Mouse (Mus musculus): ENCODE results near the gene Npnt. TPM values are rescaled to one million over a fixed set of nuclear protein-coding genes. Genes with fewer than 3 reads are reported as not detected.
A peak's percentile ranks its signal among the peaks of the same experiment; 100 is the strongest.

The Npnt gene
- polyA plus RNA-seq, 1 experiment from 2014 or later, result 197 TPM

DNA sequence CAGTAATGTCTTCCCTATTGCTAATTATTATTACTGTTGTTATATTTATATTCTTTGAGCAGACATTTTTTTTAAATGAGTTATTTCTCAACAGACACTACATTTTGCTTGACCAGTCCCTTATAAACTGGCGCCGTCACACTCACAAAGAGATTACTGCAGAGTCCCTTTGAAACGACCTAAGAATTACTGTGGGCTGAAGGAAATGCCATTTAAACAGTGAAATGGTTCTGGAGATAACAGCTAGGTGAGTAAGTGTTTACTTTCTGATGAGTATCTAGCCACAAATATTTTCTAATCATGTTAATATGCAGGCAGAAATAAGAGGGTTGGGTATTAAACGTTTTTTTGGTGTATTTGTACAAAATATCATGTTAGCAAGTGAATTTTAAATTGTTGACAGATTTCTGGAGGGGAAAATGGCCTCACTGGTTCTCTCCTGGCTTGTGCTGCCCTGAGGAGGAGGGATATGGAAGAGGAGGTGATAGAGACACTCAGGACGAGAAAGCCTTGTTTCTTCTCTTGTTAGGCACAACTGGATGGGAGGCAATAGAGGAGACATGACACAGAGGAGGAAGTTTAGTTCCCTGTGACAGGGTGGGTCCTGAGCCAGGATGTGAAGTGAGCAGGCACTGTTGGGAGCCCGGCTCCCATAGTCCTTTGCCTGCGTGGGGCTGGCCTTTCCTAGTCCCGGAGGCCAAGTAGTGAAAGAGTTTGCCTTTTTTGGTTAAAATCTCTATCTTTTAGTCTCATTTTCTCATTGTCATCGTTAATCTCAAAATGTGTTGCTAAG is 14.8 kb upstream of the Npnt start:
- Histone ChIP-seq H3K27me3 (ENCODE audit: insufficient read depth, low read length) (no peaks in the 10 kb centered on the region), H3K9me3 (ENCODE audit: low read length) (no peaks in the 10 kb centered on the region), H3K36me3 (ENCODE audit: insufficient read depth, low read length) (no peaks in the 10 kb centered on the region), H3K4me1 (ENCODE audit: insufficient read depth, low read length) (no peaks in the 10 kb centered on the region), H3K4me2 (replicated peaks; ENCODE audit: low read depth, low read length) (no peak overlapping the region), H3K27ac (ENCODE audit: low read length) (no peak overlapping the region), H3K4me3 (ENCODE audit: low read length) (no peak overlapping the region), H3K9ac (replicated peaks; ENCODE audit: low read length) (no peak overlapping the region)
- WGBS, result 72% methylated on average over 9 of the region's 9 CpGs
- no peak for ATAC-seq (ENCODE audit: low FRiP score, low TSS enrichment)

DNA sequence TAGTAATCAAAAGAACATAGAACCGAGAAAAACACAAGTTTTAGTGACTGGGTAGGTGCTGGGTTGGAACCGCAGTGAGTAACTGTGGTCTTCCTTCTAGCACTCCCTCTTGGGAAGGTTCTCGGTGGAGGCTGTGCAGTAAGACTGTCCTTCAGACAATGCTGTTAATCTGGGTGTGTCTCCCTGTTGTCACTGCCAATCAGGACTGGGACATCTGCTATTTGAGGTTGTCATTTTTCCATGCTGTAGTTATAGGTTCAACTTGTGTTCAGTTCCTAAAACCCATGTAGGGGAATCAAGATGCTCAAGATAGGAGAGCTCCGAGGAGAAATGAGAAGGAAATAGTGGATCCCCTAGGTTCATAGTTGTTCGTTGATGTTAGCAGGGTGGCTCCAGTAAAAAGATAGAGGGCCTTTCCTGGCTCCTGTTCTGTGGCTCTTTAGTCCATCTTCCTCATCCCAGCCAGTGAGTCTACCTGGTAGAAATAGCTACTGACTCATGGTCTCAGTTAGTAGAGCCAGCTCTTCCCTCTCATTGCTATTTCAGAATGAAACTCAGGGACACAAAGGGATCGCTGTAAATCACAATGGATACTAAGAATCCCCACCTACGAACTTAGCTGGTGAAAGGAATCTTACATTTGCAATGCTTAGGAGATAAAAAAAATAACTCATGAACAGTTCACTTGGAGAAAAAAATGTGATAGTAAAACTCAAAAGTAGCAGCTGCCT is 12.7 kb upstream of the Npnt start:
- Histone ChIP-seq H3K9ac (replicated peaks; ENCODE audit: low read length) (no peak overlapping the region), H3K4me1 (ENCODE audit: insufficient read depth, low read length) (no peaks in the 10 kb centered on the region), H3K36me3 (ENCODE audit: insufficient read depth, low read length) (no peaks in the 10 kb centered on the region), H3K27me3 (ENCODE audit: insufficient read depth, low read length) (no peaks in the 10 kb centered on the region), H3K4me2 (replicated peaks; ENCODE audit: low read depth, low read length) (no peak overlapping the region), H3K27ac (ENCODE audit: low read length) (no peak overlapping the region), H3K4me3 (ENCODE audit: low read length) (no peak overlapping the region), H3K9me3 (ENCODE audit: low read length) (no peaks in the 10 kb centered on the region)
- ATAC-seq (ENCODE audit: low FRiP score, low TSS enrichment), result no peak
- WGBS, result 89% methylated on average over 7 of the region's 7 CpGs

DNA sequence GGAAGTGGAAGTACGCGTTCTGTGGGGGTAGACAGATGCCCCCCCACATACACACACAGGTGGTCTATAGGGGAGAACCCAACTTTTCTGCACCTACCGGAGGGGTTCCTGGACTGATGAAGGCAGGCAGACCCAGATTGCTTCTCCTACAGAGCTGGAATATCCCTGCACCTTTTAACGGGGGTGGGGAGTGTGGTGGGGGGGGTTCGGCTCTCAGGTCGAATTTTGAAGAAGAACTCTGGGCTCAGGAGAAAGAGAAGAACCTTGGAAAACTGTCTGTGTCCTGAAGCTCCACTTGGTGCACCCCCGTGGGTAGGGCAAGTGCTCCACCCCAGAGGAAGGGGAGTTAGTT is 414 bp upstream of the Npnt start:
- no peaks in the 10 kb centered on the region for H3K9me3 ChIP-seq (ENCODE audit: low read length)
- H3K9ac ChIP-seq (replicated peaks; ENCODE audit: low read length), result peak overlapping the region; percentile 83
- peak overlapping the region; percentile 77 for H3K4me3 ChIP-seq (ENCODE audit: low read length)
- peak; percentile 1; the same call in 1 of the 2 replicates for ATAC-seq (ENCODE audit: low FRiP score, low TSS enrichment)
- H3K4me2 ChIP-seq (replicated peaks; ENCODE audit: low read depth, low read length), result peak overlapping the region; percentile 82
- H3K27me3 ChIP-seq (ENCODE audit: insufficient read depth, low read length), result peaks cover 5% of the 10 kb centered on the region; the same call in 1 of the 2 replicates
- H3K4me1 ChIP-seq (ENCODE audit: insufficient read depth, low read length), result no peaks in the 10 kb centered on the region; the same call in 1 of the 2 replicates
- H3K36me3 ChIP-seq (ENCODE audit: insufficient read depth, low read length), result 0 out of 2 replicates have a peak, but pooled peaks cover 3% of the 10 kb centered on the region
- WGBS, result 8% methylated on average over 7 of the region's 7 CpGs
- H3K27ac ChIP-seq (ENCODE audit: low read length), result no peak overlapping the region

DNA sequence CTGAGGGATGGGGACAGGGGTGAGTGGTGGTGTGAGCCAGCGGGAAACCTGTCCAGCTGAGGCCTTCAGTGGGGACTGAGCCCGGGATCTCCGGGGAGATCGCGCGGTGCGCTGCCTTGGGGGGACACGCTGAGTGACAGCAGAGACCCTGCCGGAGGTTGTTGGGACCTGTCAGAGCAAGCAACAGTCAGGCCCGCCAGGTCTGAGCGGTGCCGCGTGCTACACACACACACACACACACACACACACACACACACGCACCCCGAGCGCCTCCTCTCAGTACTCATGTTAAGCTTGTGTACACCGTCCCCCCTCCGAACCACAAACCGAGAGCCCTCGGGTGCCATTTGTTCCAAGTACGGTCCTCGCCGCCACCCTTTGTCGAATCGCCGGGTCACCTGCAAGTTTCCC is 706 bp downstream of the Npnt start:
- ATAC-seq (ENCODE audit: low FRiP score, low TSS enrichment), result peak; percentile 69
- 0% methylated on average over 22 of the region's 26 CpGs for WGBS
- Histone ChIP-seq H3K27ac (ENCODE audit: low read length) (peak overlapping the region; percentile 70; the same call in 1 of the 2 replicates), H3K4me3 (ENCODE audit: low read length) (peak overlapping the region; percentile 77), H3K4me2 (replicated peaks; ENCODE audit: low read depth, low read length) (peak overlapping the region; percentile 82), H3K27me3 (ENCODE audit: insufficient read depth, low read length) (peaks cover 5% of the 10 kb centered on the region; the same call in 1 of the 2 replicates), H3K4me1 (ENCODE audit: insufficient read depth, low read length) (peaks cover 9% of the 10 kb centered on the region), H3K9ac (replicated peaks; ENCODE audit: low read length) (peak overlapping the region; percentile 83), H3K36me3 (ENCODE audit: insufficient read depth, low read length) (0 out of 2 replicates have a peak, but pooled peaks cover 3% of the 10 kb centered on the region), H3K9me3 (ENCODE audit: low read length) (no peaks in the 10 kb centered on the region)

DNA sequence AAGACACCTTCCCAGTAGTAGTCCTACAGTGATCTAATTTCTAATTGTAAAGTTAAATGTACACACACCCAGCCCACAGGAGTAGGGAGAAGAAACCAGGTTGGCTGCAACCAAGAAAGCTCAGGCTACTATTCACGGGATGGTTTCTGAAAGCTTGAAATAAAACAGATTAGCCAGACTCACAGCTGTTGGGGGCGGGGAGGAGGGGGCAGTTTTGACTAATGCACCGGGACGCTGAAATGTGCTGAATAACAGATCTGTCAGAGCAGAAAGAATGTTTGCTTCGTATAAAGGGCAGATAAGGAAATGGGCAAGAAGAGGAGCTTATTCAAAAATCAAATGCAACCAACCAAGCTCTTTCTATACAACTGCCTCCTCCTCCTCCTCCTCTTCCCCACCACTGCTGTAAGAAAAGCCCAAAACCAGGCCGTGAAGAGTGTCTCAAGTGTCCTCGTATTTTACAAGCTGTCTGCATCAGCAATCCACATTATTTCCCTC is 1.7 kb downstream of the Npnt start:
- Histone ChIP-seq H3K27me3 (ENCODE audit: insufficient read depth, low read length) (peaks cover 5% of the 10 kb centered on the region; the same call in 1 of the 2 replicates), H3K4me1 (ENCODE audit: insufficient read depth, low read length) (peaks cover 14% of the 10 kb centered on the region), H3K9ac (replicated peaks; ENCODE audit: low read length) (peak overlapping the region; percentile 83), H3K9me3 (ENCODE audit: low read length) (no peaks in the 10 kb centered on the region), H3K4me3 (ENCODE audit: low read length) (peak overlapping the region; percentile 77), H3K4me2 (replicated peaks; ENCODE audit: low read depth, low read length) (peak overlapping the region; percentile 82), H3K36me3 (ENCODE audit: insufficient read depth, low read length) (0 out of 2 replicates have a peak, but pooled peaks cover 3% of the 10 kb centered on the region), H3K27ac (ENCODE audit: low read length) (0 out of 2 replicates have a peak overlapping the region, but pooled peaks have one; percentile 31)
- no peak for ATAC-seq (ENCODE audit: low FRiP score, low TSS enrichment)
- WGBS, result 19% methylated on average over 7 of the region's 7 CpGs

DNA sequence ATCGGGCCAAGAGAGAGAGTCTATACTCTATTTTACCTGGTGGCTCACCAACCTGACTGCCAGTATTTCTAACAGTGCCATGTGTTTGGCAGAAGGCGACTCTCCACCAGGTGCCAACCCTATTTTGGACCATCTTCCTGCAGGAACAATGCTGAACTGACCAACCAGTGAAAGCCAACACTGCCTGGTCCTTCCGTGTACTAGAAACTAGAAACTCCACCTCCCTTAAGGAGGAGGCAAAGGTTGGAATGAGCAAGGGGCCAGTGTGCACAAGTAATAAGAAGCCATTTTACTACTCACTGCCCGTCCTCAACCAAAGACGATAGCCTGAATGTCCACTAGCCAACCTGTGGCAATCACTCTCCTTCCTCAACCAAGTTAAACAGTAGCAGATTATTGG is 4.0 kb downstream of the Npnt start:
- H3K27me3 ChIP-seq (ENCODE audit: insufficient read depth, low read length), result peaks cover 5% of the 10 kb centered on the region; the same call in 1 of the 2 replicates

DNA sequence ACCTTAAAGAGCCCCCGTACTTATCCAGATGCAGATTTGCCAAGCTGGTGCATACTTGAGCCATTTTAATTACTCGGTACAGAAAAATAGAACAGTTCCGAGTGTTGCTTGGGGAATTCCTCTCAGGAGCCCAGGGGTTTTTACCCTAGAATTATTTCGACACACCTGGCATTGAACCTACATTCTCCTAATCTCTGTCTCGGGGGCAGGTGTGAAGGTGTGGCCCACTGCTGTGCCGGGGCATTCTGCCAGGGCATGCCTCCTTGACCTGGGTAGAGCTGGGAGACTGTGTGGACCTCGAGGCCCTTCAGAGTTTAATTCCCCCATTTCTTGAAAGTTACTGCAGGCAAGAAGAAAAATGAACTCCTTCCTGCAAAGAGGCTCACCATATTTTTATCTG is 4.4 kb downstream of the Npnt start:
- H3K4me3 ChIP-seq (ENCODE audit: low read length), result no peak overlapping the region
- ATAC-seq (ENCODE audit: low FRiP score, low TSS enrichment), result no peak
- H3K27me3 ChIP-seq (ENCODE audit: insufficient read depth, low read length), result peaks cover 5% of the 10 kb centered on the region; the same call in 1 of the 2 replicates
- no peak overlapping the region for H3K27ac ChIP-seq (ENCODE audit: low read length)
- no peak overlapping the region for H3K4me2 ChIP-seq (replicated peaks; ENCODE audit: low read depth, low read length)
- H3K36me3 ChIP-seq (ENCODE audit: insufficient read depth, low read length), result 0 out of 2 replicates have a peak, but pooled peaks cover 3% of the 10 kb centered on the region
- H3K9me3 ChIP-seq (ENCODE audit: low read length), result no peaks in the 10 kb centered on the region
- no peak overlapping the region for H3K9ac ChIP-seq (replicated peaks; ENCODE audit: low read length)
- 80% methylated on average over 7 of the region's 7 CpGs for WGBS
- H3K4me1 ChIP-seq (ENCODE audit: insufficient read depth, low read length), result peaks cover 14% of the 10 kb centered on the region

More for the DNA sequence above, 4.0 kb downstream of the Npnt start:
- Histone ChIP-seq H3K4me1 (ENCODE audit: insufficient read depth, low read length) (peaks cover 14% of the 10 kb centered on the region), H3K9ac (replicated peaks; ENCODE audit: low read length) (no peak overlapping the region), H3K27ac (ENCODE audit: low read length) (no peak overlapping the region), H3K36me3 (ENCODE audit: insufficient read depth, low read length) (0 out of 2 replicates have a peak, but pooled peaks cover 3% of the 10 kb centered on the region), H3K9me3 (ENCODE audit: low read length) (no peaks in the 10 kb centered on the region), H3K4me3 (ENCODE audit: low read length) (no peak overlapping the region), H3K4me2 (replicated peaks; ENCODE audit: low read depth, low read length) (no peak overlapping the region)
- ATAC-seq (ENCODE audit: low FRiP score, low TSS enrichment), result no peak
- WGBS, result 81% methylated on average over 5 of the region's 5 CpGs

DNA sequence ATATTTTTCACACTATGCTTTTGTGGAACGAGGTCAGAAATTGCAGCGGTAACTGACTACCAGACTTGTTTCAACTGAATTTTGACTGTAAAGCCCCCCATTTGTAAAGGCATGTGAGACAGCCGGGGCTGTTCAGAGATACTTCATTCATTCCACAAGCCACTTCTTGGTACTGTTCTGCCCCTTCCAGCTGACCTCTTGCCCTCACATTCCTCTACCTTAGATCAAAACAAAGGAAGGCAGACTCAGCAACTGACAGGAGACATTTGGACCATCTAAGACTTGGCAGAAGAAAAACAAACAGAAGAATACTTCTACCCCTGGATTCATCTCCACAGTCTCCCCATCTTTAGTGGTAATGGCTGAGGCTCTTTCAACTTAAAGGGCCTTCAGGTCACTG is 5.5 kb downstream of the Npnt start:
- Histone ChIP-seq H3K4me1 (ENCODE audit: insufficient read depth, low read length) (peaks cover 14% of the 10 kb centered on the region), H3K4me3 (ENCODE audit: low read length) (no peak overlapping the region), H3K9me3 (ENCODE audit: low read length) (no peaks in the 10 kb centered on the region), H3K36me3 (ENCODE audit: insufficient read depth, low read length) (0 out of 2 replicates have a peak, but pooled peaks cover 3% of the 10 kb centered on the region), H3K27ac (ENCODE audit: low read length) (0 out of 2 replicates have a peak overlapping the region, but pooled peaks have one; percentile 4), H3K27me3 (ENCODE audit: insufficient read depth, low read length) (peaks cover 5% of the 10 kb centered on the region; the same call in 1 of the 2 replicates), H3K9ac (replicated peaks; ENCODE audit: low read length) (no peak overlapping the region), H3K4me2 (replicated peaks; ENCODE audit: low read depth, low read length) (no peak overlapping the region)
- WGBS, result 44% methylated on average over 3 of the region's 3 CpGs
- no peak for ATAC-seq (ENCODE audit: low FRiP score, low TSS enrichment)

DNA sequence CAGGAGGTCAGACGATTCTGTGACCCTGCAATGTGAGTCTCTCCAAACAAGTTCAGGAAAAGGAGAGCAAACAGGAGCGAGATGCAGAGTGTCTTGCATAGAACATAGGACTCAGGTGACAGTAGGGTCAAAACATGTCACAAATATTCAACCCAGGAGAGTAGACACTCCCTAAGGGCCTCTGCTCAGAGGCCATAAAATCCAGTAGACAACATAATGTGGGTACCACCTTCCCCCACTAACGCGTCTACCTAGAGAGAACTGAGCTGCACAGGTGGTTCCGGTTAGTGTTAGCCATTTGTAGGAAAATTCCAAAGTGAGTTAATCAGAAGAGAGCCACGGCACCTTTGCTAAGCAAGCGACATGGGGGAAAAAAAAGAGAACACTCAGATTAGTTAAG is 5.9 kb downstream of the Npnt start:
- no peaks in the 10 kb centered on the region for H3K9me3 ChIP-seq (ENCODE audit: low read length)
- H3K27me3 ChIP-seq (ENCODE audit: insufficient read depth, low read length), result peaks cover 5% of the 10 kb centered on the region; the same call in 1 of the 2 replicates
- WGBS, result 27% methylated on average over 7 of the region's 7 CpGs
- H3K4me3 ChIP-seq (ENCODE audit: low read length), result no peak overlapping the region
- no peak for ATAC-seq (ENCODE audit: low FRiP score, low TSS enrichment)
- H3K4me2 ChIP-seq (replicated peaks; ENCODE audit: low read depth, low read length), result no peak overlapping the region
- 0 out of 2 replicates have a peak, but pooled peaks cover 3% of the 10 kb centered on the region for H3K36me3 ChIP-seq (ENCODE audit: insufficient read depth, low read length)
- peak overlapping the region; percentile 55; the same call in 1 of the 2 replicates for H3K27ac ChIP-seq (ENCODE audit: low read length)
- no peak overlapping the region for H3K9ac ChIP-seq (replicated peaks; ENCODE audit: low read length)
- H3K4me1 ChIP-seq (ENCODE audit: insufficient read depth, low read length), result peaks cover 14% of the 10 kb centered on the region

All from kidney, embryonic 16.5 days (tissue).